Mouse (Mus musculus) spleen, adult 2 months (tissue): ENCODE measurements around the gene Psmc2. TPM values are rescaled to one million over a fixed set of nuclear protein-coding genes. Genes with fewer than 3 reads are reported as not detected.

ENCODE experiments used
- DNase-seq, 2 experiments: peaks; one replicate each; pipeline versions ENCODE4 v3.0.0 to v3.0.0-alpha.2; 2012 to 2021; ENCODE audit warnings: low spot score in 2 of 2, low read depth in 1 of 2
- H3K27ac ChIP-seq: fragments of 200-500 bp; 2 replicates; pipeline ENCODE4 v1.5.1; 2012; ENCODE audit warnings: low read length, inconsistent platforms; ENCODE audit not compliant: insufficient read depth
- H3K27me3 ChIP-seq: fragments of 200-500 bp; 2 replicates; pipeline ENCODE4 v1.6.1; 2012; ENCODE audit warnings: mild to moderate bottlenecking, moderate library complexity, low read length, inconsistent platforms; ENCODE audit not compliant: control insufficient read depth, insufficient read depth
- H3K36me3 ChIP-seq: fragments of 200-500 bp; 2 replicates; pipeline ENCODE4 v1.6.1; 2012; ENCODE audit warnings: mild to moderate bottlenecking, low read length, inconsistent platforms; ENCODE audit not compliant: control insufficient read depth, insufficient read depth
- H3K4me1 ChIP-seq: fragments of 200-500 bp; 2 replicates; pipeline ENCODE4 v1.6.1; 2011; ENCODE audit warnings: inconsistent platforms; ENCODE audit not compliant: control insufficient read depth, insufficient read depth, insufficient read length
- H3K4me3 ChIP-seq: fragments of 200-500 bp; 2 replicates; pipeline ENCODE4 v1.5.1; 2011; ENCODE audit warnings: mild to moderate bottlenecking, inconsistent platforms; ENCODE audit not compliant: insufficient read depth, insufficient read length; ENCODE audit errors: extremely low read depth
- CTCF ChIP-seq: fragments of 200-500 bp; IDR thresholded peaks from 2 replicates; pipeline ENCODE4 v1.5.1; 2011; ENCODE audit warnings: mild to moderate bottlenecking, inconsistent platforms; ENCODE audit not compliant: insufficient read depth, insufficient read length, insufficient replicate concordance; ENCODE audit errors: extremely low read depth
- POLR2A ChIP-seq: fragments of 200-500 bp; IDR thresholded peaks from 2 replicates; pipeline ENCODE4 v1.6.1; 2011; ENCODE audit warnings: low read depth, low read length, inconsistent platforms
- WGBS: fragments of 180-500 bp; shearing (Covaris S2); methylation state at CpG from one replicate; pipeline ENCODE4 v1.1.7; 2018; 5-methylcytosine and 5-hydroxymethylcytosine counted together
- polyA plus RNA-seq: library from polyadenylated mRNA; depleted of rRNA; stranded (reverse); fragments of >200 nt; gene quantifications from 2 replicates; pipeline ENCODE4 v1.2.3, GENCODE M21; 2012

The Psmc2 gene
- polyA plus RNA-seq, 1 experiment, result 10.7 TPM

DNA sequence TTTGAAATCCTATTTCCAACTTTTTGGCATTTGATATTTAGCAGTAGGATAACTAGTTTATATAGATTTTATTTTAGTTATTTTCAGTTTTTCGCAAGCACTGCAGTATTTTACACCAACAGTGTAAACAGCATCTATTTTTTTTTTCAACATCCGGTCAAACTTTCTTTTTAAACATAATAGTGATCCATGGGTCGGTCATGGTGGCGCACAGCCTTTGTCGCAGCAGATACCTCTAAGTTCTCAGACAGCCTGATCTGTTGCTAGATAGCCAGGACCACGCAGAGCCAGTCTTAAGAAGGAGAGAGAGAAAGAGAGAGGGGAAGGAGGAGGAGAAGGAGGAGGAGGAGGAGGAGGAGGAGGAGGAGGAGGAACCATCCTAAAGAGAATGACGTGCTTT lies 693 bp downstream of the Psmc2 start:
- H3K4me3 ChIP-seq, result no peak overlapping the region
- no peak overlapping the region for H3K27ac ChIP-seq
- no peaks in the 10 kb centered on the region for H3K27me3 ChIP-seq
- no peak for DNase-seq
- H3K36me3 ChIP-seq, result peaks cover 16% of the 10 kb centered on the region
- H3K4me1 ChIP-seq, result peaks cover 2% of the 10 kb centered on the region; the same call in 1 of the 2 replicates
- no peak for TF ChIP-seq POLR2A
- TF ChIP-seq CTCF, result no peak
- 82% methylated on average over 7 of the region's 7 CpGs for whole genome bisulfite sequencing

DNA sequence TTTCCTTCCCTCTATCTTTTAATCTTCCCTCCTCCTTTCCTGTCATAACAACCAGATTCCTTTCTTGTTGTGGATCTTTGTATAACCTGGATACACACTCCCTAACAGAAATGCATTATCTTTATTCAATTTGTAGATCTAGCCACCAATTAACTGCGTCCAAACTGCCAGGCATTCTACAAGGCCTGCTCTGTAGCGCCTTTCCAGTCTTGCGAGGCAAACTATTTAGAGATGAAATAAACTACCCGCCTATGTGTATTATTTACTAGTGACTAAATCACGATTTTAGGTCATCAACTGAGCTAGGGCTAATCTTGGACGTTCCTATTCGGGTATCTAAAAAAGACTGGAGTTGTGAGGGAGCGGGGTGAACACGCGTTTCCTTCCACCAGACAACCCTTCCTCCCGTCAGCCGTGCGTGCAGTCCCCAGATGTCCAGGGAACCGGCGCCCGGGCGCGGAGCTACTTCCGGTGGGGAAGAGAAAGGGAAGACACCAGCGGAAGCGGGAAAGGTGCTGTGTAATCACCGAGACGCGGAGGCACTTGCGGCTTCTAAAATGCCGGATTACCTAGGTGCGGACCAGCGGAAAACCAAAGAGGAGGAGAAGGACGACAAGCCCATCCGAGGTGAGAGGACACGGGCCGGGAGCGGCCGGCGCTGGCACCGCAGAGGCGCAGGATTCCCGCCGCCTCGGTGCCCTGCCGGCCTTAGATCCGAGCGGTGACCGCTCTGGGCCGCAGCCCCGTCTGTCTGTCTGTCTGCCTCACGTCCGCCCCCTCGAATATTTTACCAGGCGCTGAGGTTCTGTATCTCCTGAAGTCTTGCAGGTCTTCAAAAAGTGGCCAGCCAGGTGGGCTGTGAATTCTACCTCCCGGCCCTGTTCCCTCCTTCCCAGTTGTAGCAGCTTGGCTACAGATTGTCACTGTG lies 1.4 kb downstream of the Psmc2 start:
- Histone ChIP-seq H3K27me3 (no peaks in the 10 kb centered on the region), H3K36me3 (peaks cover 9% of the 10 kb centered on the region), H3K4me3 (peak overlapping the region; percentile 88), H3K4me1 (peaks cover 2% of the 10 kb centered on the region; the same call in 1 of the 2 replicates), H3K27ac (peak overlapping the region; percentile 75)
- TF ChIP-seq POLR2A (peak; percentile 31; the same call in 1 of the 2 replicates), CTCF (no peak)
- WGBS, result under 1% methylated on average over 51 of the region's 51 CpGs
- DNase-seq, result peak; percentile 83

DNA sequence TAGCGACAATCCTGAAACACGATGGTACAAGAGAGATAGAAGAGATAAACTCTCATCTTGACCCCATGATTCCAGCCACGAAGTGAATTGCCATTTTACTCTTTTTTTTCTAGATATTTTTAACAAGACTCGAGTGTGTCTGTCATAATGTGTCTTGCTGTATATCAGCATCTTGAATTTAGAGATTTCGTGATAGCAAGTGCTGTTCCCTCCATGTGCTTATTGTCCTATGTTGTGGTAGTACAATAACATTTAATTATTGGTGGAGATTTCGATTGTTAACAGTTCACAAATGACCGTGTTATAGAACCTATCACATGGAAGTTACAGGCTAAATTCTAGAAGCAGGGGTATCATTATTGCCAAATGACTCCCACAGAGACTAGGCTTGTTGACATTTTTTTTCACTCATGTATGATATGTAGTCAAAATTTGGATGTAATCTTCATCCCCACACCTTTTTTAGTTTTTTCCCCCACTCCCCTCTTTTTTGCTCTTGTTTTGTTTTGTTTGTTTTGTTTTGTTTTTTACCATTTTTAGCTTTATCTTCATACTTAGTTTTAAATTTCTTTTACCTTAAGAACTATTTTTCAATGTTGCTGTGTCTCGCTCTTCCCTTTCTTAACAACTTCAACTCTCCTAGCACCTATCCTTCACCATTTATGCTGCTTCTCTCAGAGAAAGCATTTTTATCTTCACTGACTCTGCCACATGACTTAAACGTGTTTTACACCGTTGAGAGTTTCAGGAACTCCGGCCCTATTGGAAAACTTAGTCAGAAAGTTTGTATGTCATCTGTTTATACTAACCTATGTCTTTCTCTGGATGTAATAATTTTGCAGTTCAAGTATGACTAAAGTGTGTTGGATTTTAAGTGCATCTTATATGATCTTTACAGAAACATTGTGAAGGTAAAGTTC lies 2.4 kb downstream of the Psmc2 start:
- H3K27ac ChIP-seq, result peak overlapping the region; percentile 75; the same call in 1 of the 2 replicates
- 36% methylated on average over 11 of the region's 11 CpGs for WGBS
- no peak for DNase-seq

GRCm38 (mm10) chr5:21789061-21789460 lies 4.0 kb downstream of the Psmc2 start:
- Histone ChIP-seq H3K36me3 (peaks cover 1% of the 10 kb centered on the region), H3K27me3 (no peaks in the 10 kb centered on the region), H3K4me1 (peaks cover 2% of the 10 kb centered on the region; the same call in 1 of the 2 replicates), H3K27ac (no peak overlapping the region), H3K4me3 (no peak overlapping the region)
- WGBS, result 78% methylated on average over 5 of the region's 5 CpGs
- TF ChIP-seq CTCF (no peak), POLR2A (no peak)
- no peak for DNase-seq

More for the DNA sequence above, 2.4 kb downstream of the Psmc2 start:
- Histone ChIP-seq H3K36me3 (peaks cover 6% of the 10 kb centered on the region), H3K4me3 (peak overlapping the region; percentile 88), H3K4me1 (peaks cover 2% of the 10 kb centered on the region; the same call in 1 of the 2 replicates), H3K27me3 (no peaks in the 10 kb centered on the region)
- no peak for TF ChIP-seq CTCF
- TF ChIP-seq POLR2A, result no peak

- no peaks in the 10 kb centered on the region for H3K27me3 ChIP-seq
- DNase-seq, result no peak
- no peaks in the 10 kb centered on the region; the same call in 1 of the 2 replicates for H3K4me1 ChIP-seq
- H3K4me3 ChIP-seq, result no peak overlapping the region
- H3K27ac ChIP-seq, result no peak overlapping the region
- TF ChIP-seq CTCF (no peak), POLR2A (no peak)
- H3K36me3 ChIP-seq, result peaks cover 10% of the 10 kb centered on the region
Observed at GRCm38 (mm10) chr5:21792166-21792565, 7.1 kb downstream of the Psmc2 start.

DNA sequence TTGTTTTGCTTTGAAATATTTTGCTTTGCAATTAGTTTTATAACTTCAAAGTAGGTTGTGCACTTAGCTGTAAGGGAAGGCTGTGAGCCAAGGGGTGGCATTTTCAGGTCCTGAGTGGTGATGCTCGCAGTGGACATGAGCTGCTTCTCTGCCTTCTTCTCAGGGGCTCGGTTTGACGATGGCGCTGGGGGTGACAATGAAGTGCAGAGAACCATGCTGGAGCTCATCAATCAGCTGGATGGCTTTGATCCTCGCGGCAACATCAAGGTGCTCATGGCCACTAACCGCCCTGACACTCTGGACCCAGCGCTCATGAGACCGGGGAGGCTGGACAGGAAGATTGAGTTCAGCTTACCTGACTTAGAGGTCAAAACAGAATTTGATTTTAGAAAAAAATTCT lies 17.8 kb downstream of the Psmc2 start:
- Histone ChIP-seq H3K27ac (no peak overlapping the region), H3K4me1 (no peaks in the 10 kb centered on the region), H3K36me3 (peaks cover 37% of the 10 kb centered on the region), H3K27me3 (no peaks in the 10 kb centered on the region), H3K4me3 (no peak overlapping the region)
- WGBS, result 97% methylated on average over 9 of the region's 9 CpGs
- TF ChIP-seq CTCF (no peak), POLR2A (no peak)
- no peak for DNase-seq
